Mouse (Mus musculus) gastrocnemius, adult 18-20 months (tissue): ENCODE data around the gene Slc26a1. TPM values are rescaled to one million over a fixed set of nuclear protein-coding genes. Genes with fewer than 3 reads are reported as not detected.

Experiments used
- DNase-seq: peaks from one replicate; pipeline ENCODE4 v3.0.0; 2021; ENCODE audit warnings: low spot score
- total RNA-seq, 2 experiments: library from RNA; stranded (reverse); gene quantifications; 2 replicates each; pipeline ENCODE4 v1.2.3; 2021

Gene Slc26a1
- total RNA-seq, 2 experiments from 2014 or later: 0.12 TPM; not detected in 1

GRCm38 (mm10) chr5:108692271-108692670, 16.9 kb upstream of the Slc26a1 start, which contains the start of gene Fgfrl1:
Gene Fgfrl1 (plus strand): TSS chr5:108692382.
- peak; percentile 50 for DNase-seq

GRCm38 (mm10) chr5:108691152-108691551, 15.8 kb upstream of the Slc26a1 start:
- no peak for DNase-seq

- no peak for DNase-seq
Measured at GRCm38 (mm10) chr5:108689091-108689490, 13.7 kb upstream of the Slc26a1 start.

- no peak for DNase-seq
Measured at GRCm38 (mm10) chr5:108680871-108681270, 5.5 kb upstream of the Slc26a1 start.

GRCm38 (mm10) chr5:108679909-108680308, 4.5 kb upstream of the Slc26a1 start:
- DNase-seq: no peak

- DNase-seq: no peak
Measured at GRCm38 (mm10) chr5:108678296-108678854, 3.0 kb upstream of the Slc26a1 start.

GRCm38 (mm10) chr5:108677605-108678295, 2.4 kb upstream of the Slc26a1 start:
- DNase-seq: no peak

- DNase-seq: no peak
Measured at GRCm38 (mm10) chr5:108676772-108677498, 1.6 kb upstream of the Slc26a1 start.

- no peak for DNase-seq
Measured at GRCm38 (mm10) chr5:108674624-108675023, 745 bp downstream of the Slc26a1 start.

GRCm38 (mm10) chr5:108671757-108672156, 3.6 kb downstream of the Slc26a1 start:
- DNase-seq: no peak

- no peak for DNase-seq
Measured at GRCm38 (mm10) chr5:108670785-108671184, 4.6 kb downstream of the Slc26a1 start.

GRCm38 (mm10) chr5:108669986-108670385, 5.4 kb downstream of the Slc26a1 start:
- no peak for DNase-seq

- peak; percentile 93 for DNase-seq
Measured at GRCm38 (mm10) chr5:108668977-108669936, 6.1 kb downstream of the Slc26a1 start, which contains the start of gene Dgkq. Gene Dgkq (minus strand): TSS chr5:108669672.

GRCm38 (mm10) chr5:108668387-108668932, 6.9 kb downstream of the Slc26a1 start:
- no peak for DNase-seq

- no peak for DNase-seq
Measured at GRCm38 (mm10) chr5:108667370-108667769, 8.0 kb downstream of the Slc26a1 start.

GRCm38 (mm10) chr5:108665066-108665465, 10.3 kb downstream of the Slc26a1 start:
- no peak for DNase-seq

- no peak for DNase-seq
Measured at GRCm38 (mm10) chr5:108662772-108663171, 12.6 kb downstream of the Slc26a1 start.

GRCm38 (mm10) chr5:108660632-108661268, 14.6 kb downstream of the Slc26a1 start:
- DNase-seq: peak; percentile 94

GRCm38 (mm10) chr5:108659698-108660631, 15.4 kb downstream of the Slc26a1 start, which contains the start of gene Idua:
Gene Idua (plus strand): TSS chr5:108660331.
- no peak for DNase-seq
